Mouse (Mus musculus) induced T-regulatory cell, adult 2 months (primary cell): ENCODE results near the gene Anks1.

Experiments used
- DNase-seq: peaks from one replicate; pipeline ENCODE4 v3.0.0-alpha.2; 2012; ENCODE audit warnings: low read depth

Gene Anks1

GRCm38 (mm10) chr17:27931826-27932225, 22.7 kb downstream of the Anks1 start:
- DNase-seq = no peak

- no peak for DNase-seq
These were observed 25.2 kb downstream of the Anks1 start for GRCm38 (mm10) chr17:27934136-27934910.

DNA sequence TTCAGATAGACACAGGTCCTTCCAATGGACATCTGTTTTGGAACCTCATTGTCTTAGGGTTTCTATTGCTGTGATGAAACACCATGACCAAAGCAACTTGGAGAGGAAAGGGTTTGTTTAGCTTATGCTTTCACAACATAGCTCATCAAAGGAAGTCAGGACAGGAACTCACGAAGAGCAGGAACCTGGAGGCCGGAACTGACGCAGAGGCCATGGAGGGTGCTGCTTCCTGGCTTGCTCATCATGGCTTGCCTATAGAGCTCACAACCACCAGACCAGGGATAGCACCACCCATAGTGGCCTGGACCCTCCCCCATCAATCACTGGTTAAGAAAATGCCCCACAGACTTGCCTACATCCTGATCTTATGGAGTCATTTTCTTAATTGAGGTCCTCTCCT, 26.0 kb downstream of the Anks1 start:
- DNase-seq = peak; percentile 13

DNA sequence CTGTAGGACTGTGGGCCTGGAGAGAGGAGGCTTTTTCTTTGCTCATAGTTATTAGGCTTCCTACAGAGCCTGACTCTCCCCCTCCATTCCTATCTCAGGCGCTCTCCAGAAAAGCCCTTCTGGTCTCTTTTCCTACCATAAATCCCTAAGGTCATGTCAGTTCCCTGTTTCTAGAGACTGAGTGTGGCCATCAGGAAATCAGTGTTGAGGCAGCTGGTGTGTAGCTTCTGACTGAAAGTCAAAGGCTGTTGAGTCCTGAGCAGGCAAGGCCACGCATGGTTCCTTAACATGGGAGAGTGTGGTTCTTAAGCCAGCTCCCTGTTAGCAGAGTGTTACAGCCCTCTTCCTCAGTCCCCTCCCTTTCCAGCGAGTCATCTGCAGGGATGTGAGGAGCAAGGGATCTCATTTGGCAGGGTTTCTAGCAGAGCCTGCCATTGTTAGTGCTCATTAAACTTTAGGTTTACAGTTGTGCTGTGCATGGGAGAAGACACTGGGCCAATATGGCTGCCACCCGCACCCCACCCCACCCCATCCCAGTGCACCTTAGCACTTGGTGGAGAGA, 28.0 kb downstream of the Anks1 start:
- no peak for DNase-seq

DNA sequence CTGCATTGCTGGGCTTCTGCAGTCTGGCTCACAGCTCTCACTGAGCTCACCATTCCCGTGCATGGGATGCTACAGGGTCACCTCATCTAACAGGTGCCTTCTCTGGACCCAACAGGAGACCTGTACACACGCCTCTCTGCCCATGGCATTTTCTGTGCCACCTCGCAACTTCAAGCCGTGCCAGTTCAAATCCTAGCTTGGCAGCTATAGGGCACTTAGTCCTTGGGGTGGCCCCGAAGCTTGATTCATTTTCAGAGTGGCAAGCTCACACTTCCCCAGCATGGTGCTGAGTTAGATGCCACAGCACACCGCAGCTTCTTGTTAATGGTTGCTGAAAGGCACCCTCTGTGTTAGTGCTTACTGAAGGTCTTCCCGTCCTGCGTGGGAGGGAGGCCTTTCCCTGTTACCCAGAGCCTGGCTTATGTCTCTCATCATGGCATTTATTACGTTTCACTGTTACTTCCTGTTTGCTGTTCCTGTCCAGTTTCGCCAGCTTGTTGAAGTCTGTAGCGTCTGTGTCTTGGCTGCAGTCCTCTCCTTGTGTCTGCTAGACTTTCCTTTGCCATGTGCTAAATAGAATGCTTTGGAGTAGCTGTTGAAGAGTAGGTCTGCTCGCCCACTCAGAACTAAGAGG, 29.1 kb downstream of the Anks1 start:
- DNase-seq = no peak

- no peak for DNase-seq
These were observed 29.9 kb downstream of the Anks1 start for GRCm38 (mm10) chr17:27939028-27939427.

DNA sequence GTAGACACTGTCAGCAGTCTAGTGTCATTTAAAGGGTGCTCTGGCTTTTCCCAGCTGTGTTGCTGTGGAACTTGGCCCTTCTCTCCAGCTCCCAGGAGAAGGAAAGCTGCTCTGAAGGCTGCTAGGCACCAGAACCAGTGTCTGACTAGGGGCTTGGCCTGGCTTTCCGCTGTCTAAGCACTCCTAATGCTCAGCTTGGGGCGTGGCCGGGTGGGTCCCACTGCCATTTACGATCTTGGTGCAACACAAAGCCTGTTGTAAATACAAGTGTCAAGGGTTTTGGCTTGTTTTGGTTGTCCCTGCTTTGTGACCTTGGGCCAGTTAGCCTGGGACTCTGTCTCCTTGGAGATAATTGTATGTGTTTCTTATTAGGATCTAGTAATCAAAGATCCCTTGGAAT, 31.2 kb downstream of the Anks1 start:
- no peak for DNase-seq

GRCm38 (mm10) chr17:27941178-27941577, 32.1 kb downstream of the Anks1 start:
- no peak for DNase-seq

GRCm38 (mm10) chr17:27941698-27942097, 32.6 kb downstream of the Anks1 start:
- DNase-seq = no peak

GRCm38 (mm10) chr17:27942131-27942530, 33.0 kb downstream of the Anks1 start:
- DNase-seq = no peak

GRCm38 (mm10) chr17:27945546-27946216, 36.6 kb downstream of the Anks1 start:
- DNase-seq = no peak

DNA sequence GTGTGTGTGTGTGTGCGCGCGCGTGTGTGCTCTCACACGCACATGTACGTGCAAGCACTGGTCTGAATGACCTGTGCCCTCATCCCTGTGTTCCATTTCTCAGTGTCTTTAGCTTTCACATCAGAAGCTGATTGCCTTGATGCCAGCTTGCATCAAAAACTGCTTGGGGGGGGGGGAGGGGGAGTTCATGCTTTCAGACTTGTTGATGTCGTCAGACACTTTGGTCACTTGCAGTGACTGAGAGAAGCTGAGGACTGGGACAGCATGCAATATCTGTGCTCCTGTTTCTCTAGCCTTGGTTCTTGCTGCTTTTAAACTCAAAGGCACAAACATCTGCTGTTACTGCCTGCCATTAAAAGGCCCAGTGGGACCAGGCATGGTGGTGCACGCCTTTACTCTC, 37.3 kb downstream of the Anks1 start:
- DNase-seq = no peak

DNA sequence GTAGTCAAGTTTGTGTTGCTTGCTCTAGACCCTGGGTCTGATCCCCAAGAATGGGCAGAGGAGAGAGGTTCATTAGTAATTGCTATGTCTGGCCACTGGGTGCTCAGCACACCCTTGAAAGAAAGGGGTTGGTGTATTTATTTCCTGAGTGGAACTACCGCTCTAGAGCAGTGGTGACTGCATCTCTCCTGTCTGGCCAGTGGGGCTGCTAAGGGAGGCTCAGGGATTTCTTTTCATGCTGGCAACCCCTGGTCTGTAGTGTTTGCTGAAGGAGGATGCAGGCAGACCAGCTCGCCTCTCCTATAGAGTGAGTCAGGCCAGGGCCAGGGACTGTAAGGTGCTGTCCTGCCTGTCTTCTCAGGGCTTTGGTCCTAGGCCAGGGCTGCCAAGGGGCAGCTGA, 38.0 kb downstream of the Anks1 start:
- no peak for DNase-seq

- no peak for DNase-seq
These were observed 44.0 kb downstream of the Anks1 start for GRCm38 (mm10) chr17:27953136-27953535.

GRCm38 (mm10) chr17:27954629-27955402, 45.7 kb downstream of the Anks1 start:
- no peak for DNase-seq

DNA sequence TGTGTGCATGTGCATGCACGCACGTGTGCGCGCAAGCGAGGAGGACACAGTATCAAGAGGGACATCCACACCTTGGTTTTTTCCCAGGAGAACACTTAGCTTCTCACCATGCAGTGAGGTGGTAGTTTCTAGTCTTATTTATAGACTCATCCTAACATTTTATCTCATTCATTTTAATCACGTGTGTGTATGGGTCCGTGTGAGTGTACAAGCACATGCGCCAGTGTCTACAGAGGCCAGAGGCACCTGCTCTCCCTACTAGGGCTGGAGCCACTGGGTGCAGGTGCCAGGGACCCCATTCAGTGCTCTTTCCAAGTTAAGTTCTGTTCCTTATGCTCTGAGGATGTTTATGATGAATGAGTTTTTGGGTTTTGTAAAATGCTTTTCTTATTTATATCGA, 48.5 kb downstream of the Anks1 start:
- no peak for DNase-seq

GRCm38 (mm10) chr17:27960128-27961111, 51.3 kb downstream of the Anks1 start:
- no peak for DNase-seq

DNA sequence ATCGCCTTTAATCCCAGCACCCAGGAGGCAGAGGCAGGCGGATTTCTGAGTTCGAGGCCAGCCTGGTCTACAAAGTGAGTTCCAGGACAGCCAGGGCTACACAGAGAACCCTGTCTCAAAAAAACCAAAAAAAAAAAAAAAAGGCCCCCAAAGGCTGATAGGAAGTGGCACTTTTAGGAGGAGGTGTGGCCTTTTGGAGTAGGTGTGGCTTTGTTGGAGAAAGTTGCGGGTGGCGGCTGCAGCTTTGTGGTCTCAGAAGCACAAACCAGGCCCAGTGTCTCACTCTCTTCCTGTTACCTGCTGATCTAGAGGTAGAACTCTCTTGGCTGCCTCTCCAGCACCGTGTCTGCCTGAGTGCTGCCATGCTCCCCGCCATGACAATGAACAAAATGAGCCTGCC, 54.0 kb downstream of the Anks1 start:
- DNase-seq = peak; percentile 29

DNA sequence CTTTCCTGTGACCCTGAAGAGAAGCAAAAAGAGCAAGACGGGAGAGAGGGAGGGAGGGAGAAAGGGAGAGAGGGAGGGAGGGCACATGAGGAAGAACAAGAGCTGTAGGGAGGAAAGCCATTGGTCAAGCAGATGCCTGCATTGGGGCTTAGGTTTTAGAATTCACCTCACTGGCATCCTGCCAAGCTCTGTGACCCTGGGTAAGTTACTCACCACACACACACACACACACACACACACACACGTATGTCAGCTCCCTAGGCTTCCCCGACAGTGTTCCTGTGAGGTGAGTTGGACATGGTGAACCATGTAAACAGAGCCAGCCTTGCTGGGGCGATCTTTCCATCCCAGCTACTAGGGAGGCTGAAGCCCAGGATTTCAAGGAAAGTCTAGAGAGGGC, 55.5 kb downstream of the Anks1 start:
- DNase-seq = no peak

GRCm38 (mm10) chr17:27965292-27965691, 56.2 kb downstream of the Anks1 start:
- DNase-seq = no peak

DNA sequence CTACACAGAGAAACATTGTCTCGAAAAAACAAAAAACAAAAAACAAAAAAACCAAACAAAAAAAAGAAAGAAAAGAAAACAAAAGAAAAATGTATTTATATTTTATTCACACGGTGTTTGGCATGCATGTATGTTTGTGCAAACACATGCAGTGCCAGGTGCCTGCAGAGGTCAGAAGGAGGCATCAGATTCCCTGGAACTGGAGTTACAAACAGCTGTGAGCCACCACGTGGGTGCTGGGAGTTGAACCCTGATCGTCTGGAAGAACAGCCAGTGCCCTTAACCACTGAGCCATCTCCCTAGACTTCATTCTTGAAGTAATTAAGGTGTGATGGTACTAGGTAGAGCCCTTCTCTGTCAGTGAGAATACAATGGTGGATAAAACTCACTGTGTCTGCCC, 57.0 kb downstream of the Anks1 start:
- DNase-seq = no peak
